Mouse (Mus musculus) liver, postnatal 0 days (tissue): ENCODE data around the gene Flrt1. TPM values are rescaled to one million over a fixed set of nuclear protein-coding genes. Genes with fewer than 3 reads are reported as not detected.

Source experiments
- ATAC-seq: fragments of 200-750 bp; cut with Nextera tagmentation; 2 replicates; pipeline ENCODE4 v1.8.0; 2017; ENCODE audit warnings: mild to moderate bottlenecking, moderate library complexity
- DNase-seq: peaks from one replicate; pipeline ENCODE4 v3.0.0-alpha.2; 2016
- H3K27ac ChIP-seq: fragments of 300-500 bp; sonication (generic); 2 replicates; pipeline ENCODE4 v1.5.1; 2014; ENCODE audit warnings: antibody characterized with exemption, moderate library complexity, mild to moderate bottlenecking, low read depth
- H3K27me3 ChIP-seq: fragments of 300-500 bp; sonication (generic); 2 replicates; pipeline ENCODE4 v1.6.1; 2014; ENCODE audit warnings: low read length, control low read depth, mixed read lengths; ENCODE audit not compliant: insufficient read depth
- H3K36me3 ChIP-seq: fragments of 300-500 bp; sonication (generic); replicated peaks from 2 replicates; pipeline ENCODE4 v1.6.1; 2014; ENCODE audit warnings: mild to moderate bottlenecking, control low read depth, low read length, moderate library complexity, mixed read lengths; ENCODE audit not compliant: insufficient read depth
- H3K4me1 ChIP-seq: fragments of 300-500 bp; sonication (generic); 2 replicates; pipeline ENCODE4 v1.6.1; 2014; ENCODE audit warnings: antibody characterized with exemption, mild to moderate bottlenecking, control low read depth; ENCODE audit not compliant: insufficient read depth
- H3K4me2 ChIP-seq: fragments of 300-500 bp; sonication (generic); 2 replicates; pipeline ENCODE4 v1.6.1; 2014; ENCODE audit warnings: low read depth, mild to moderate bottlenecking, low read length, moderate library complexity, mixed read lengths
- H3K4me3 ChIP-seq: fragments of 300-500 bp; sonication (generic); 2 replicates; pipeline ENCODE4 v1.5.1; 2014; ENCODE audit warnings: low read depth, low read length
- H3K9ac ChIP-seq: fragments of 300-500 bp; sonication (generic); replicated peaks from 2 replicates; pipeline ENCODE4 v1.6.1; 2014; ENCODE audit warnings: mild to moderate bottlenecking, moderate library complexity
- H3K9me3 ChIP-seq: fragments of 300-500 bp; sonication (generic); 2 replicates; pipeline ENCODE4 v1.6.1; 2016; ENCODE audit warnings: mild to moderate bottlenecking, control low read depth, low read length, mixed read lengths
- CTCF ChIP-seq: sonication (generic); IDR thresholded peaks from 2 replicates; pipeline ENCODE4 v1.5.1; 2016; ENCODE audit warnings: antibody characterized with exemption, low read depth
- EP300 ChIP-seq: IDR thresholded peaks from 2 replicates; pipeline ENCODE4 v1.6.1; 2016; ENCODE audit warnings: antibody characterized with exemption, low read depth, mild to moderate bottlenecking
- WGBS: fragments of 180-500 bp; shearing (Covaris S2); extraction: QIAGEN DNeasy Blood & Tissue Kit; methylation state at CpG from one replicate; pipeline ENCODE4 v1.1.7; 2014; ENCODE audit not compliant: insufficient replicate concordance; 5-methylcytosine and 5-hydroxymethylcytosine counted together
- polyA plus RNA-seq: library from polyadenylated mRNA; unstranded; fragments of >200 nt; fragmentation: Nextera tagmentation; extraction: Ambion mirVana; gene quantifications from 2 replicates; pipeline ENCODE4 v1.2.1, GENCODE M21; 2015

Gene Flrt1
- 0.12 and 0.21 TPM in 2 replicates for polyA plus RNA-seq

- Histone ChIP-seq H3K4me1 (no peaks in the 10 kb centered on the region), H3K36me3 (no peaks in the 10 kb centered on the region), H3K4me2 (no peak within 1 kb of the TSS), H3K4me3 (no peak within 1 kb of the TSS), H3K27me3 (no peaks in the 10 kb centered on the region), H3K9ac (no peak within 1 kb of the TSS), H3K9me3 (no peaks in the 10 kb centered on the region), H3K27ac (no peak within 1 kb of the TSS)
- TF ChIP-seq CTCF (no peak), EP300 (no peak)
- 70% methylated on average over 9 of the region's 9 CpGs for WGBS
- no peak for DNase-seq
- ATAC-seq = peak; percentile 38; the same call in 1 of the 2 replicates
Observed at GRCm38 (mm10) chr19:7105544-7105943, at the start of gene Flrt1. TSS of gene Flrt1 (minus strand) at chr19:7105729.

GRCm38 (mm10) chr19:7155196-7155595, 49.7 kb upstream of the Flrt1 start:
- H3K4me3 ChIP-seq = no peak overlapping the region
- TF ChIP-seq EP300 (no peak), CTCF (no peak)
- no peaks in the 10 kb centered on the region for H3K36me3 ChIP-seq
- WGBS = 80% methylated on average over 6 of the region's 6 CpGs
- peaks cover 2% of the 10 kb centered on the region; the same call in 1 of the 2 replicates for H3K4me1 ChIP-seq
- H3K27ac ChIP-seq = no peak overlapping the region
- H3K27me3 ChIP-seq = no peaks in the 10 kb centered on the region
- no peaks in the 10 kb centered on the region for H3K9me3 ChIP-seq
- DNase-seq (no peak), ATAC-seq (no peak)
- H3K4me2 ChIP-seq = no peak overlapping the region
- no peak overlapping the region for H3K9ac ChIP-seq

GRCm38 (mm10) chr19:7153232-7153631, 47.7 kb upstream of the Flrt1 start:
- H3K27me3 ChIP-seq = no peaks in the 10 kb centered on the region
- TF ChIP-seq EP300 (no peak), CTCF (no peak)
- ATAC-seq (0 out of 2 replicates have a peak, but pooled peaks have one; percentile 23), DNase-seq (no peak)
- H3K9ac ChIP-seq = no peak overlapping the region
- H3K9me3 ChIP-seq = no peaks in the 10 kb centered on the region
- 33% methylated on average over 7 of the region's 7 CpGs for WGBS
- no peaks in the 10 kb centered on the region for H3K4me1 ChIP-seq
- H3K36me3 ChIP-seq = no peaks in the 10 kb centered on the region
- H3K4me3 ChIP-seq = no peak overlapping the region
- H3K27ac ChIP-seq = no peak overlapping the region
- no peak overlapping the region for H3K4me2 ChIP-seq

- Histone ChIP-seq H3K4me3 (no peak overlapping the region), H3K27me3 (no peaks in the 10 kb centered on the region; the same call in 1 of the 2 replicates), H3K4me2 (no peak overlapping the region), H3K9me3 (no peaks in the 10 kb centered on the region), H3K9ac (no peak overlapping the region), H3K36me3 (no peaks in the 10 kb centered on the region), H3K27ac (no peak overlapping the region), H3K4me1 (no peaks in the 10 kb centered on the region)
- no peak for DNase-seq
- TF ChIP-seq CTCF (no peak), EP300 (no peak)
- no peak for ATAC-seq
- 83% methylated on average over 6 of the region's 6 CpGs for WGBS
Observed at GRCm38 (mm10) chr19:7151927-7152653, 46.6 kb upstream of the Flrt1 start.

- Histone ChIP-seq H3K36me3 (no peaks in the 10 kb centered on the region), H3K27ac (no peak overlapping the region), H3K4me3 (no peak overlapping the region), H3K9ac (no peak overlapping the region), H3K9me3 (no peaks in the 10 kb centered on the region), H3K27me3 (no peaks in the 10 kb centered on the region; the same call in 1 of the 2 replicates), H3K4me1 (no peaks in the 10 kb centered on the region), H3K4me2 (no peak overlapping the region)
- DNase-seq (no peak), ATAC-seq (no peak)
- TF ChIP-seq EP300 (no peak), CTCF (no peak)
- 83% methylated on average over 7 of the region's 7 CpGs for WGBS
Observed at GRCm38 (mm10) chr19:7151300-7151926, 45.9 kb upstream of the Flrt1 start.

- H3K27me3 ChIP-seq = peaks cover 10% of the 10 kb centered on the region
- no peaks in the 10 kb centered on the region for H3K36me3 ChIP-seq
- no peaks in the 10 kb centered on the region for H3K9me3 ChIP-seq
- no peaks in the 10 kb centered on the region for H3K4me1 ChIP-seq
- H3K27ac ChIP-seq = no peak overlapping the region
- H3K4me2 ChIP-seq = no peak overlapping the region
- H3K4me3 ChIP-seq = no peak overlapping the region
- no peak overlapping the region for H3K9ac ChIP-seq
- WGBS = 80% methylated on average over 7 of the region's 7 CpGs
- no peak for TF ChIP-seq CTCF
- TF ChIP-seq EP300 = no peak
- DNase-seq = no peak
- no peak for ATAC-seq
Observed at GRCm38 (mm10) chr19:7149158-7149685, 43.7 kb upstream of the Flrt1 start.
